Mouse (Mus musculus) liver, postnatal 0 days (tissue): ENCODE results near the gene Capn7.

Experiments used
- CTCF ChIP-seq: sonication (generic); IDR thresholded peaks from 2 replicates; pipeline ENCODE4 v1.5.1; 2016; ENCODE audit warnings: antibody characterized with exemption, low read depth
- EP300 ChIP-seq: IDR thresholded peaks from 2 replicates; pipeline ENCODE4 v1.6.1; 2016; ENCODE audit warnings: antibody characterized with exemption, low read depth, mild to moderate bottlenecking

DNA sequence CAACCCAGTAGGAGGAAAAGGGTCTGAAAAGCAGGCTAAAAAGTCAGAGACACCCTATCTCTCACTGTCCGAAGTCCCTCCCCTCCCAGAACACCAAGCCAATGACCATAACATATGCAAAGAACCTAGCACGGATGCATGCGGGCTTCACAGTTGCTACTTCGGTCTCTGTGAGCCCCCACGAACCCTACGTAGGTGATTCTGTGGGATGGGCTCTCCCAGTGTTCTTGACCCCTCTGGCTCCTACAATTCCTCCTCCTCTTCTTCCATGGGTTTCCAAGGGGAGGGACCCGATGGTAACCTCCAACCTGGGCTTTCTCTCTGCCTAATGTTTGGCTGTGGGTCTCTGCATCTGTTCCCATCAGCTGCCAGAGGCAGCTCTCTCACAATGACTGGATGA is 9.7 kb upstream of the Capn7 start:
- TF ChIP-seq CTCF (no peak), EP300 (no peak)
